Mouse (Mus musculus) lung, embryonic 16.5 days (tissue): ENCODE measurements around the gene Rpn1. TPM values are rescaled to one million over a fixed set of nuclear protein-coding genes. Genes with fewer than 3 reads are reported as not detected.

ENCODE experiments used
- ATAC-seq: fragments of 200-750 bp; cut with Nextera tagmentation; 2 replicates; pipeline ENCODE4 v1.8.0; 2017; ENCODE audit warnings: low read depth, mild to moderate bottlenecking, moderate library complexity
- H3K27ac ChIP-seq: fragments of 300-500 bp; sonication (generic); 2 replicates; pipeline ENCODE4 v1.5.1; 2014; ENCODE audit warnings: mild to moderate bottlenecking, control low read depth, low read length
- H3K27me3 ChIP-seq: fragments of 300-500 bp; sonication (generic); 2 replicates; pipeline ENCODE4 v1.6.1; 2014; ENCODE audit warnings: low read depth, low read length, mixed read lengths; ENCODE audit not compliant: control insufficient read depth, insufficient read depth
- H3K36me3 ChIP-seq: fragments of 300-500 bp; sonication (generic); 2 replicates; pipeline ENCODE4 v1.6.1; 2014; ENCODE audit warnings: low read length; ENCODE audit not compliant: control insufficient read depth, insufficient read depth
- H3K4me1 ChIP-seq: fragments of 300-500 bp; sonication (generic); replicated peaks from 2 replicates; pipeline ENCODE4 v1.6.1; 2014; ENCODE audit warnings: low read length, mixed read lengths; ENCODE audit not compliant: control insufficient read depth, insufficient read depth
- H3K4me2 ChIP-seq: fragments of 300-500 bp; sonication (generic); 2 replicates; pipeline ENCODE4 v1.6.1; 2014; ENCODE audit warnings: low read depth, low read length, control low read depth
- H3K4me3 ChIP-seq: fragments of 300-500 bp; sonication (generic); 2 replicates; pipeline ENCODE4 v1.5.1; 2014; ENCODE audit warnings: mild to moderate bottlenecking, low read length, control low read depth
- H3K9ac ChIP-seq: fragments of 300-500 bp; sonication (generic); 2 replicates; pipeline ENCODE4 v1.6.1; 2014; ENCODE audit warnings: low read length, control low read depth
- H3K9me3 ChIP-seq: fragments of 300-500 bp; sonication (generic); 2 replicates; pipeline ENCODE4 v1.6.1; 2016; ENCODE audit warnings: low read length; ENCODE audit not compliant: control insufficient read depth
- WGBS: fragments of 180-500 bp; shearing (Covaris S2); extraction: QIAGEN DNeasy Blood & Tissue Kit; methylation state at CpG from one replicate; pipeline ENCODE4 v1.1.7; 2014; 5-methylcytosine and 5-hydroxymethylcytosine counted together
- polyA plus RNA-seq: library from polyadenylated mRNA; unstranded; fragments of >200 nt; fragmentation: Nextera tagmentation; extraction: Ambion mirVana; gene quantifications from 2 replicates; pipeline ENCODE4 v1.2.1, GENCODE M21; 2015

Gene Rpn1
- 382 and 419 TPM in 2 replicates for polyA plus RNA-seq

GRCm38 (mm10) chr6:88084278-88085151 is at the start of gene Rpn1:
Gene Rpn1, plus strand, starts transcription at chr6:88084482.
- Histone ChIP-seq H3K4me2 (peak within 1 kb of the TSS; percentile 66), H3K27me3 (peaks cover 2% of the 10 kb centered on the region; the same call in 1 of the 2 replicates), H3K9ac (peak within 1 kb of the TSS; percentile 96), H3K4me3 (peak within 1 kb of the TSS; percentile 99), H3K4me1 (peaks cover 14% of the 10 kb centered on the region), H3K9me3 (no peaks in the 10 kb centered on the region), H3K27ac (peak within 1 kb of the TSS; percentile 74), H3K36me3 (peaks cover 5% of the 10 kb centered on the region)
- whole genome bisulfite sequencing: under 1% methylated on average over 71 of the region's 71 CpGs
- peak; percentile 99 for ATAC-seq

GRCm38 (mm10) chr6:88037471-88038045 is 46.7 kb upstream of the Rpn1 start:
- Histone ChIP-seq H3K4me1 (peaks cover 4% of the 10 kb centered on the region; the same call in 1 of the 2 replicates), H3K36me3 (peaks cover 6% of the 10 kb centered on the region; the same call in 1 of the 2 replicates), H3K9ac (no peak overlapping the region), H3K4me3 (no peak overlapping the region), H3K9me3 (no peaks in the 10 kb centered on the region), H3K27ac (no peak overlapping the region), H3K27me3 (no peaks in the 10 kb centered on the region), H3K4me2 (no peak overlapping the region)
- 79% methylated on average over 4 of the region's 4 CpGs for WGBS
- no peak for ATAC-seq

DNA sequence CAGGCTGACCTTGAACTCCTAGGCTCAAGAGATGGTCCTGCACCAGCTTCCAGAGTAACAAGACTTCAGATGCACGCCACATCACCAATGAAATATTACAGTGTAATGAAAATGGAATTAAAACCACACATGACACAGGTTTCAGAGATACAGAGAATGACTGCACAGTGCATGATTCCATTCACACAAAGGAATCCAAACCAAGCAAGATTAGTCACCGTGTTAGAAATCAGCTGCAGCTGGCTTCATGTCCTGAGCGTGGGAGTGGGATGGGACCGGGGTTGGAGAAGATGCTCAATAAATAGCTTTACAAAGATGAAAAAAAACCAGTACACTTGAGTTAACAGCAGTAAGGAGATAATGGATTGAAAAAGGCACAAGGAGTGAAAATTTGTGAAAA is 44.9 kb upstream of the Rpn1 start:
- Histone ChIP-seq H3K4me3 (no peak overlapping the region), H3K27me3 (no peaks in the 10 kb centered on the region), H3K4me1 (peaks cover 16% of the 10 kb centered on the region), H3K27ac (no peak overlapping the region), H3K4me2 (no peak overlapping the region), H3K36me3 (peaks cover 6% of the 10 kb centered on the region; the same call in 1 of the 2 replicates), H3K9me3 (no peaks in the 10 kb centered on the region), H3K9ac (no peak overlapping the region)
- ATAC-seq: no peak
- 94% methylated on average over 4 of the region's 4 CpGs for WGBS

- H3K9me3 ChIP-seq: no peaks in the 10 kb centered on the region
- no peaks in the 10 kb centered on the region for H3K27me3 ChIP-seq
- H3K9ac ChIP-seq: no peak overlapping the region
- peaks cover 16% of the 10 kb centered on the region for H3K4me1 ChIP-seq
- no peak overlapping the region for H3K4me2 ChIP-seq
- H3K36me3 ChIP-seq: peaks cover 6% of the 10 kb centered on the region; the same call in 1 of the 2 replicates
- 69% methylated on average over 4 of the region's 4 CpGs for WGBS
- no peak for ATAC-seq
- H3K27ac ChIP-seq: no peak overlapping the region
- no peak overlapping the region for H3K4me3 ChIP-seq
Observed at GRCm38 (mm10) chr6:88041221-88041620, 43.1 kb upstream of the Rpn1 start.

DNA sequence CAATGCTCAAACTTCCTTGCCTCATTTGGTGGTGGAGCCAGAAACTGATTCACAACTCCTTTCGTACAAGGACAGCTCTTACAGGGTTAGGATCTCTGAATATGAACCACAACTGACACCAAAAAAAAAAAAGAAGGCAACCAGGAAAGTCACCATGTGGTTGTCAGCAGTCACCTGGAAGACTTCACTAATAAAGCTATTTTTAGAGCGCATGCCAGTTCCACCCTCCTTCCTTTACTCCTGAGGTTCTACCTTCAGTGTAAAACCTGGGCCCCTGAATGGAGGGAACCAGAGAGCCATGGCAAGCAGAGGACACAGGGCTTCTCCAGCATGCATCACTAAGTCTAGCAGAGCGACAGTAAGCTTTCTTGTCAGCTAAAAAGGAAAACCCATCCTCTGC is 41.9 kb upstream of the Rpn1 start:
- Histone ChIP-seq H3K27me3 (no peaks in the 10 kb centered on the region), H3K36me3 (peaks cover 6% of the 10 kb centered on the region; the same call in 1 of the 2 replicates), H3K4me1 (peaks cover 16% of the 10 kb centered on the region), H3K27ac (no peak overlapping the region), H3K4me2 (no peak overlapping the region), H3K4me3 (no peak overlapping the region), H3K9me3 (no peaks in the 10 kb centered on the region), H3K9ac (no peak overlapping the region)
- 89% methylated on average over 3 of the region's 3 CpGs for WGBS
- no peak for ATAC-seq

DNA sequence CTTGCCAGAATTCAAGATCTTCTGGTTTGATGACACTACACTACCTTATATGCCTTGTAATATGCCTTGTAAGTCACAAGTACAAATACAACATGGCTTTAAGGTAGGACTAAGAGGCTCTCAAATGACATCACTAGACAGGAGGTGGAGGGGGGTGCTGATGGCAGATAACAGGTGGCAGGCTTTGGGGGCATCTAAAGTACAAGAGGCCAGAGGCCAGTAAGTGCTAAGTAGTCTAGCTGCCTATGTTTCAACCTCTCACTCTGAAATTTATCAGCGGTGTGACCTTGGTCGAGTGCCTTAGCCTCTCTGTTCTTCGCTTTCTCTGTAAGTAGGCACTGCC is 40.1 kb upstream of the Rpn1 start:
- Histone ChIP-seq H3K36me3 (peaks cover 4% of the 10 kb centered on the region; the same call in 1 of the 2 replicates), H3K4me1 (peaks cover 16% of the 10 kb centered on the region), H3K4me2 (peak overlapping the region; percentile 90), H3K27ac (no peak overlapping the region; the same call in 1 of the 2 replicates), H3K27me3 (no peaks in the 10 kb centered on the region), H3K9ac (peak overlapping the region; percentile 96), H3K9me3 (no peaks in the 10 kb centered on the region), H3K4me3 (peak overlapping the region; percentile 93)
- WGBS: 2% methylated on average over 3 of the region's 3 CpGs
- no peak for ATAC-seq

DNA sequence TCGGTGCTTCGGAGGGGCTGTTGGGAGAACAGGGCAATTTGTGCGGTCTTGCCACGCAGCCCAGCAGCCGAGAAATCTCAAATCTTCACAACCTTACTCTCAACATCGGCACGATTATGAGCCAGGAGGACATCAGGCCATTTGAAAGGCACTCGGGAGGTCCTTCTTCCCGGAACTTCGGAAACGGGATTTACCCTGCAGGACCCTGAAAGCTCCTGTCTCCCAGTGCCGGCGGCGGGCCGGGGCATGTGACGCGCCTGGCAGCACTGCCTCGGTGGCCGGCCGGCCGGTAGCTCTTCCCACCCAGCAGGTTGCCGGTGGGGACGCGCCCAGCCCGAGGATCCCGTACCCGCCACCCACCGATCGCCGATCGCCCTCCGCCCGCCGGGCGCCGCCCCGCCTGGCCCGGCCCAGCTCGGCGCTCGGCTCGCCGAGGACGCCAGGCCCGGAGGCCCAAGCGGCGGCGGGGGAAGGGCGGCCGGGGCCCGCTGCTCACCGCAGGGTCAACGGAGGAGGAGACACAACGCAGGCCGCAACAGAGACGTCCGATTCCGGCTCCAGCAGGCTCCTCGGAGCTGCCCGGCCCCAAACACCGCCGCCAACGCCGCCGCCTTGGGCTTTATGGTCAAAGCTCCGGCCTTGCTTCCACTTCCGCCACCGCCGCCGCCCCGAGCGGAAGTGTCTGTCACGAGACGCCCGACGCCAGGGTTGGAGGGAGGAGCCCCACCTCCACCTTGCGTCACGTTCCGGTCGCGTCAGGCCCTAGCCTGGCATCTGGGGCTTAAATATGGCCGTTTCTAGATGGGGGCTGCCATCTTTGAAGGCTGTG is 39.5 kb upstream of the Rpn1 start, which contains the start of gene Rab7:
Gene Rab7 (minus strand): TSS at position 694 of the 829 bp plus-strand sequence.
- peak within 1 kb of the TSS; percentile 96 for H3K9ac ChIP-seq
- ATAC-seq: peak; percentile 99
- H3K9me3 ChIP-seq: no peaks in the 10 kb centered on the region
- H3K27ac ChIP-seq: peak within 1 kb of the TSS; percentile 82
- no peaks in the 10 kb centered on the region for H3K36me3 ChIP-seq
- WGBS: under 1% methylated on average over 59 of the region's 82 CpGs
- H3K4me2 ChIP-seq: peak within 1 kb of the TSS; percentile 90
- H3K27me3 ChIP-seq: no peaks in the 10 kb centered on the region
- peaks cover 16% of the 10 kb centered on the region for H3K4me1 ChIP-seq
- peak within 1 kb of the TSS; percentile 93 for H3K4me3 ChIP-seq

DNA sequence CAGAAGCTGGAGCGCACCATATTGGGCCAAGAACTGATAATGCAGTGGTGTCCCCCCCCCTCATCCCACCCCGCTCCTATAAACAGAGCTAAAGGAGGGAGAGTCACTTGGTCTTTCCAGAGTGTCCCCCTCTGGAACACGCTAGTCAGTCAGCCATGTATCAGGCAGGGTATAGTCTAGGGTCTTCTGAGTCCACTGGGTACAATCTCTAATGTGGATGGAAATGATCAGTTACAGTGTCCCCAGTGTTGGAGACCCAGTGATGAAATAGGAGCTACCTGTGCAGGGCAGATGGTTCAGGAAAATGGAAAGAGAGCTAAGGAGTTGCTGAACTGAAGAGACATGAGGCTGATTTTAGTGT is 38.9 kb upstream of the Rpn1 start:
- Histone ChIP-seq H3K4me3 (peak overlapping the region; percentile 93), H3K27ac (0 out of 2 replicates have a peak overlapping the region, but pooled peaks have one; percentile 40), H3K4me1 (peaks cover 16% of the 10 kb centered on the region), H3K36me3 (no peaks in the 10 kb centered on the region), H3K4me2 (peak overlapping the region; percentile 50), H3K9ac (no peak overlapping the region), H3K9me3 (no peaks in the 10 kb centered on the region), H3K27me3 (no peaks in the 10 kb centered on the region)
- no peak for ATAC-seq
- WGBS: 33% methylated on average over 3 of the region's 3 CpGs
